Mouse (Mus musculus) heart, postnatal 25 days (tissue): ENCODE results near the gene Rprm. TPM values are rescaled to one million over a fixed set of nuclear protein-coding genes. Genes with fewer than 3 reads are reported as not detected.

Experiments used
- DNase-seq: peaks from one replicate; pipeline ENCODE4 v3.0.0; 2022; ENCODE audit warnings: low spot score
- intact Hi-C: fragments of 180-260 bp; cut with DNase I; formaldehyde crosslinking; loops from one replicate; pipeline ENCODE4 v1.15.1; 2025
- total RNA-seq, 2 experiments: library from RNA; stranded (reverse); gene quantifications; 2 replicates each; pipeline ENCODE4 v1.2.3; 2021

The Rprm gene
- total RNA-seq = not detected

GRCm38 (mm10) chr2:54085430-54086087 lies at the start of gene Rprm:
Gene Rprm, minus strand, starts transcription at chr2:54085552.
- intact Hi-C loops = no loop called here
- peak; percentile 37 for DNase-seq

GRCm38 (mm10) chr2:54119305-54119704 lies 34.0 kb upstream of the Rprm start:
- intact Hi-C loops = no loop called here
- DNase-seq = no peak

GRCm38 (mm10) chr2:54118881-54119280 lies 33.5 kb upstream of the Rprm start:
- intact Hi-C loops = no loop called here
- no peak for DNase-seq

- intact Hi-C loops = no loop called here
- no peak for DNase-seq
Measured at GRCm38 (mm10) chr2:54111294-54111693, 25.9 kb upstream of the Rprm start.

- intact Hi-C loops = no loop called here
- DNase-seq = no peak
Measured at GRCm38 (mm10) chr2:54106232-54106726, 20.9 kb upstream of the Rprm start.

- no peak for DNase-seq
- intact Hi-C loops = no loop called here
Measured at GRCm38 (mm10) chr2:54099939-54100338, 14.6 kb upstream of the Rprm start.

- intact Hi-C loops = no loop called here
- no peak for DNase-seq
Measured at GRCm38 (mm10) chr2:54092616-54093015, 7.3 kb upstream of the Rprm start.

GRCm38 (mm10) chr2:54086254-54086653 lies 902 bp upstream of the Rprm start:
- no peak for DNase-seq
- intact Hi-C loops = no loop called here

- intact Hi-C loops = no loop called here
- no peak for DNase-seq
Measured at GRCm38 (mm10) chr2:54084737-54085429, 469 bp downstream of the Rprm start.

- intact Hi-C loops = no loop called here
- no peak for DNase-seq
Measured at GRCm38 (mm10) chr2:54083861-54084736, 1.3 kb downstream of the Rprm start.

GRCm38 (mm10) chr2:54078961-54079360 lies 6.4 kb downstream of the Rprm start:
- no peak for DNase-seq
- intact Hi-C loops = no loop called here

GRCm38 (mm10) chr2:54071526-54071925 lies 13.8 kb downstream of the Rprm start:
- intact Hi-C loops = no loop called here

GRCm38 (mm10) chr2:54062421-54062820 lies 22.9 kb downstream of the Rprm start:
- no peak for DNase-seq
- intact Hi-C loops = no loop called here

More at GRCm38 (mm10) chr2:54071526-54071925, 13.8 kb downstream of the Rprm start:
- no peak for DNase-seq

GRCm38 (mm10) chr2:54061039-54061438 lies 24.3 kb downstream of the Rprm start:
- no peak for DNase-seq
- intact Hi-C loops = no loop called here
